Mouse (Mus musculus) ovary, postnatal 36 days (tissue): ENCODE results near the gene Trim41.
"Not testable (repeated sequence)": the region's sequence is repeated elsewhere in the genome, so short reads cannot be mapped to it uniquely, and the experiment has no call there.

ENCODE experiments used
- DNase-seq: peaks from one replicate; pipeline ENCODE4 v3.0.0; 2022; ENCODE audit warnings: low spot score, mixed read lengths

Gene Trim41

DNA sequence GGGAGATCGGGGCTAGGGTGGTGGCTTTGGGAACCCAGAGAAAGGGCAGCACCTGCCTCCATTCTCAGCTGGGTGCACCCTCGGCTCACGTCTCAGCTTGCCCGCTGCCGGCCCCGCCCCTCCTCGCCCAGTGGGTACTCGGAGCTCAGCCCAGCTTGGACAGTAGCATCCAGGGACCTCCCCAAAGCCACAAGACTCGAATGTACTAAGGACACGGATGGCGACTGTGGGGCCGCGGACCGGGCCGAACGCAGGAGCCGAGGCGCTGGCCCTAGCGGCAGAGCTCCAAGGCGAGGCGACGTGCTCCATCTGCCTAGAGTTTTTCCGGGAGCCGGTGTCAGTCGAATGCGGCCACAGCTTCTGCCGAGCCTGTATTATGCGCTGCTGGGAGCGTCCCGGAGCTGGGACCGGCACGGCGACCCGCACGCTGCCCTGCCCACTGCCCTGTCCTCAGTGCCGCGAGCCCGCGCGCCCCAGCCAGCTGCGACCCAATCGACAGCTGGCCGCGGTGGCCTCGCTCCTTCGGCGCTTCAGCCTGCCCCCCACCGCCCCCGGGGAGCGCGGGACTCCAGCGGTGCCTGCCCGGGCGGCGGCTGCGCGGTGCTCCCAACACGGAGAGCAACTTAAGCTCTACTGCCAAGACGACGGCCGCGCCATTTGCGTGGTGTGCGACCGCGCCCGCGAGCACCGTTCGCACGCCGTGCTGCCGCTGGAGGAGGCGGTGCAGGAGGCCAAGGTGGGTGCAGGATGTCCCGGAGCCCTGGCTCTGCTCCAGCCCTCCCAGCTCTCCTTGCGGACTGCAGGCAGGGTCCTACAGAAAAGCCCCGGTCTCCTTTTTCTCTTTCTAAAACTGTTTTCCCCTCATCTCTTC lies 20.4 kb upstream of the Trim41 start:
- DNase-seq = peak; percentile 68

DNA sequence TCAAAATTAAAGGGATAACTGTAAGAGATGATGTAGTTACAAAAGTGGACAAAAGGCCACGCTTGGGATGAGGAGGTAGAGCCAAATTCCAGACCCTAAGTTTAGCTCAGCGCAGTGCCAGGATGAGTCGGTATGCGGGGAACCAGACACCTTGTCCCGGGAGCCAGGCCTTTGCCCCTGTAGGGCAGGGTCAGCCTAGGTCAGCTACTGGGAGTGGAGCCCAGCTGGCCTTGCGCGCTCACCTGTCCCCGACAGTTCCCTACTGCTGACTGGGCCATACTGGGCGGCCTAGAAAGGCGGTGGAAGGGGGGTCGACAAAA lies 19.8 kb upstream of the Trim41 start:
- no peak for DNase-seq

DNA sequence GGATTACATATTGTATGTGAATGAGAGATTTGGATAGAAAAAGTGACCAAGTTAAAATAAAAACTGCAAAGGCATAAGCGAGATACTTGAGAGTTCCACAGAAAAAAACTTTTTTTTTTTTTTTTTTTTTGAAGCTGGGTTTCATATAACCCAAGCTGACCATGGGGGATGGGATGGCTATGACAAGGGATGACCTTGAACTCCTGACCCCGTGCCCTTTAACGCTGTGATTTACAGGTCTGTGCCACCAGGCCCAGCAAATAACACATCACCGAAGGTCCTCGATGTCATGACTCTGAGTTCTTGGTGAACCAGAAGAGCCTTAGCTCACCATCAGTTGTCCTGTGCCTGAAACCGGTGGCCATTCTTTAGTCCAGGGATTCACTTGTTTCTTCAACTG lies 18.8 kb upstream of the Trim41 start:
- no peak for DNase-seq

DNA sequence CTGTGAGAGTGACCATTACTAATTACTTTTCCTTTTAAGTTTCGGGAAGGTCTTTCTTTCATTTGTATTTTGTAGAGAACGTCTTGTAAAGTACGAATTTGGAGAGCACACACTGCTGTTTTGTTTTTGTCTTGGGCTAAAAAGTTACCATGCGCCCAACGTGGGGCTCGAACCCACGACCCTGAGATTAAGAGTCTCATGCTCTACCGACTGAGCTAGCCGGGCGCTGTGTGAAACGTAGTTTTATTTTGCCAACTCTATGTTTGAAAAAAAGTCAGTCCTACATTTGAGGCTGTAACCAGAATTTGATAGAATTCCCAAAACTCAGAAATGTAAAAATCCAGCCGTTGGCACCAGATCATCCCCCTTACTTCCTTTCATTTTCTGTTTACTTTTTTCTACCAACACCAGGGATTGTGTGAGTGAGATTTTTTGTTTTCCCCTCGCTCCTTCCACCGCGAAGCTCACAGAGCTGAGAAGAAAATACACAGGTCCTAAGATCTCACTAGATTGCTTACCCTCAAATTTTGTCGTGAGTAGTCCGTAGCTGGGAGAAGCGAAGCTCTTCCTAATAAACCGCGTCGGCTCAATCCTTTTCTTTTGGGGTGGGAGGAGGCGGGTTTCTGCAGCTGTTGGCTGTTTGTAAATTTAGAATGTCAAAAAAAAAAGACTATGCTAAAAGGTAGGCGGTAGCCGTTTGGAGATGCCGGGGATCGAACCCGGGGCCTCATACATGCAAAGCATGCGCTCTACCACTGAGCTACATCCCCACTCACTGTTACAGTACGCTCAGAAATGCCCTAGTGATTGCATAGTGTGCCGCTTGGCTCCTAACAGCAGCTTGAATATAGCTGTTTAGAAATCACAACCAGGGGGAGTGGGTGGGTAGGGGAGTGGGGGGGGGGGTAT lies 16.8 kb upstream of the Trim41 start:
- peak; percentile 88 for DNase-seq

DNA sequence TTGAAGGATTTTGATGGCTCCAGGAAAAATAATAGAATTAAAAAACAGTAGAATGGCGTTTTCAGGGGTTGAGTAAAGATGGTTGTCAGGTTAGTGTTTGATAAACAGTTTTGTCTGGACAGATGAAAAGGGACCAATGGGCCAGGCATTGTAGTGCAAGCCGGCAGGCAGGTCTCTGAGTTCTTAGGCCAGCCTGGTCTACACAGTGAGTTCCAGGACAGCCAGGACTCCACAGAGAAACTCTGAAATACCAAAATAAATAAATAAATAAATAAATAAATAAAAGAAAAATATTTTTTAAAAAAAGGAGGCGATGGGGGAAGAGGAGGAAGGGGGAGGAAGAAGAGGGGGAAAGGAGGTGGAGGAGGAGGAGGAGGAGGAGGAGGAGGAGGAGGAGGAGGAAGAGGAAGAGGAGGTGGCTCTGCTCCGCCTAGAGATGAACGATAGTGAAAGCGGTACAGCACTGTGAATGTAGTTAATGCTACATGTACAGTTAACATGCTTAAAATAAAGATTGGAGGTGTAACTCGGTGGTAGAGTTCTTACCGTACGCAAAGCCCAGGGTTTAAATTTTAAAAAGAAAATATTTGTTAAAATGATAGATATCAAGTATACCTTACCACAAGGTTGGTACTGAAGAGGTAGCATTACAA lies 16.1 kb upstream of the Trim41 start:
- no peak for DNase-seq

DNA sequence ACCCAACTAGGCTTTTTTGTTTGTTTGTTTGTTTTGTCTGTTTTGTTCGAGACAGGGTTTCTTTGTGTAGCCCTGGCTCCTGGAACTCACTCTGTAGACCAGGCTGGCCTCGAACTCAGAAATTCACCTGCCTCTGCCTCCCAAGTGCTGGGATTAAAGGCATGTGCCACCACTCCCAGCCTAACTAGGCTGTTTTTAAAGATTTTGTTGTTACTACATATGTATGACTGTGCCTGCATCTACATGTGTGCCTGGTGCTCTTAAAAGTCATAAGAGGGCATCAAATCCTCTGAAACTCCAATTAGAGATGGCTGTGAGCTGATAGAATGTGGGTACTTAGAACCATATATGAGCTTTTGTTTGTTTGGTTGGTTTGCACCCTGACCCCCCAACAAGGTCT lies 14.1 kb upstream of the Trim41 start:
- no peak for DNase-seq

DNA sequence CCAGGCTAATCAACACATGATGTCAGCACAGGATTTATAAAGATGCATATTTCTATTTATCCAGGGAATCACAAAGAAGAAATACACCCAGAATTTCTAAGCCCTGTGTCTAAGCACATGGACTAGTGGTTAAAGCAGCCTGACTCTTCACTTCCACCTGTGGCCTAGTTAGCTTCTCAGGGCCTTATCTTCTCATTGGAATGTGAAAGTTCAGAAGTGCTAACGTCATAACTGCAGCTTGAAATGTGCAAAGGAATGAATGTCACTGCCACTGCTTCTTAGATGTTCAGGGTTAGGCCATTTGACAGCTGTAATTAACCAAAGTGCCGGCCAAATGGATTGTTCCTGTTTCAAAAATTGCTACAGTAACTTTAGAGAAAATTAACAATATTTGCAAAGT lies 13.1 kb upstream of the Trim41 start:
- no peak for DNase-seq

DNA sequence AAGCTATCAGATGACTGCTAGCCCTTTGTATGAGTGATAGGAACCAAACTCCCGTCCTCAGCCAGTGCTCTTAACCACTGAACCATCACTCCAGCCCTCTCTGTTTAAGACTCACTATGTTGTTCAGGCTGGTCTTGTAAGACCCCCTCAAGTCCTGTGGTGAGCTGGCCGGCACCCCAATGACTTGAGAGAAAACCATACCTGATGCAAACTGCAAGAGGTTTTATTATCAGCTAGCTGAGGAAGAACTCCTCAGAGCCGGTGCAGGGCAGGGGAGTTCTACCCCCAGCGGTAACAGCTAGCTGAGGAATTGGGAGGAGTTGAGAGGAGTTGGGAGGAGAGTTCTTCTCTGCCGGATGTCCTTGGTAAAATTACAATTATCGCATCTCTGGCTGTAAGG lies 10.8 kb upstream of the Trim41 start:
- DNase-seq = no peak

DNA sequence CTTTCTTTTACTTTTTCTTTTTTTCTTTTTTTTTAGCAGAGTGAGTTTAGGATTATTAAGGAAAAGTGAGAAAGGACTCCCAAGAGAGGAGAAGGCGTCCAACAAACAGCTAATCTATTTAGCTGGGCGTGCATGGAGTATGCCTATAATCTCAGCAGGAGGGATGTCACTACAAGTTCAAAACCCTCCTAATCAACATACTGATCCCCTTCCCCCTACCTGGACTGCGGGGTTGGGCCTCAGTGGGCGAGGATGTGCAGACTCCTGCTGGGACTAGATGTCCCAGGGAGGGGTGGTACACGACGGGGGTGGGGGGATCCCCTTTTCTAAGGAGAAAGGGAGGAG lies 9.6 kb upstream of the Trim41 start:
- DNase-seq = no peak

DNA sequence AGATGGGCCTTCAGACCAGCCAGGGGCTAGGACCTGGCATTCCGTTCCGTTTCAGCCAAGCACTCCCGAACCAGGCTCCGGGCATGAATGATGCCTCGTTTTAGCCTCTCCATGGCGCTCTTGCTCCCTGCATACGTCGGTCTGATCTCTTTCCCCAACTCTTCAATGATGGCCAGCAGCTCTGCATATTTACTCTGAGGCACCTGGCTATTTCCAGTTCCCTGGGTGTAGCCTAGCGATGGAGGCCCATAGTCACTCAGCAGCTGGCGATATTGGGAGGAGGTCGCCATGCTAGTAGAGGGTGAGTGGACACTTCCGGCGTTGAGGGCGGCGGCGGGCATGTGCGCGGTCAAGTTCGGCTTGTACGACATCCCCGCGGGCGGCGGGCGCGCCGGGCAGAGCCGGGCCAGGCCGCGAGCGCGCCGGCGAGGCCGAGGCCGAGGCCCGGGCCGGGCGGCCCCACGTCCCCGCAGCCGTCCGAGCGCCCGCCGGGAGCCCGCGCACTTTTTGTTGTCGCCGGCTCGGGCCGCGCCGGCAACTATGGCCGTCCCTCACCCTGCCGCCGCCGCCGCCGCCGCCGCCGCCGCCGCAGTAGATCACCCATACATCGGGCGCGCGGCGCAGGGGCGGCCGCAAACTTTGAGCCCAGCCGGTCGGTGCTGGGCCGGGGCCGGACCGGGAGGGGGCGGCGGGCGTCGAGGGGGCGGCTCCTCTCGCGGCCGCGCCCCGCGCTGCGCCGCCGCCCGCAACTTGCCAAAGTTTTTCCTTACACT lies 9.0 kb upstream of the Trim41 start, which contains the start of the genes Trim7 and Gm12184:
TSS of gene Trim7 (plus strand) at position 162 of the 773 bp plus-strand sequence.
TSS of gene Gm12184 (minus strand) at position 677 of the 773 bp plus-strand sequence.
- DNase-seq = peak; percentile 29

DNA sequence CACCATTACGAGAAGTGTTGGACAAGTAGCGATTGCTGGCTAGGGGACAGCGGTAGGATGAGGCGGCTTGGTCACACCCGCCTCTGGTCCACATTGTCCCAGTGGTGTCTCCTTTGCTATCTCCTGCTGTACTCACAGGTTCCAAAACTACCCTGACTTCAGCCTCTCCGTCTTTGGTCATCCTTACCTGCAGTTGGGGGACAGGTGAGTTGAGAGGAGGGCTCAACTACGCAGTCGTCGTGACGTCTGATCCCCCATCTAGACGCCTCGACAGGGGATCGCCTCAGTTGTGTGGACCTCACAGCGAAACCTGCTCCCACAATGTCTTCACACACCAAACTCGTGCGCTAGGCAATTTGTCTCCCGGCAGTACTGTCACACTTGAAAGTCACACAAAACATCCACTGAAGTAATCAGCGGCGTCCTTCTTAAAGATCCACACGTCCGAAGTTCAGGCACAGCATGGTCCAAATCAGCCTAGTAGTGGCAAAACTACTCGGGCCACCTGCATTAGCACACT lies 7.2 kb upstream of the Trim41 start:
- DNase-seq = no peak

DNA sequence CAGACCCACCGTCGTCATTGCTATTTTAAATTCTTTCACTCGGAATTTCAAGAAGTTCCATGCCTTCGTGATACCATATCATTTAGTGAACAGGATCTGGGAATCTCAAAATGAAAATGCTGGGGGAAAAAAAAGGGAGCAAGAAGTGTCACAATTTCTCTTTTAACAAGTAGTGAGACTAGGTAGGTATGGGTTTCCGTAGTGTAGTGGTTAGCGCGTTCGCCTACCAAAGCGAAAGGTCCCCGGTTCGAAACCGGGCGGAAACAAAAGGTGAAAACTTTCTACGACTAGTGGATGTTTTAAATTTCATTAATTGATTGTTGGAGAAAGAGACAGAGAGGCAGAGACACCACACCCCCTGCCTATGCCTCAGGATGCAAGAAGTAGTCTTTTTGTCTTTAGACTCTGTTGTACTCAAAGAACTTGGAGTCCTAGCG lies 6.4 kb upstream of the Trim41 start:
- peak; percentile 46 for DNase-seq

DNA sequence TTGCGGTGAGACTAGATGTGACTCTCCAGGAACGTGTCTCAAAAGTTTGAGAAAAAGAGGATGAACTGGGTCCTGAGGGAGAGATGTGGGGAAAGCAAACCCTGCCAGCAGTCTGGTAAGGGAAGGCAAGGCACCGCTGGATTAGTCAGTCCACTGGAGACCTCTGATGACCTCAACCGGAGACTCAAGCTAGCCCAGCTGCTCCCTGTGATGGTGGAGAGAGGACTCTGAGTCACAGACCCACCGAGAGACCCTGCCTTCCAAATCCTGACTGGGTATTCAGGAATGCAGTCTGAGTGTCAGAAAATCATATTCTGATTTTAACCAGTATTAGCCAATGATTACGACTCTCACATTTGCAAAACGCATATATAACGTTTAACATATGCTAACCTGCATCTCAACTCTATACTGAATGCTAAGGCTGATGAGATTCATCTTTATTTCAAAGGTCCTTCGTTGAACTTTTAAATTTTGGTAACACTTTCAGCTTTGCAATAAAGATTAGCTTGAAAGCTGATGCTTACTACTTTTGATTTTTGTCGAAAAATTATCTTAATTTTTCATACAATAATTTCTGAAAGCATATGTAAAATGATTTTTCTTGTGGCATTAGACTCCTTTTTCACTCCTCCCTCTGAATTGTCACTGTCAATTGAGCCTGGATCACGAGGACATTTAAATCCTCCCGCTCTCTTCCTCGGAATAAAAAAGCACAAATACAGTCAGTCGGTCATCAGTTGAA lies 5.8 kb upstream of the Trim41 start:
- no peak for DNase-seq

DNA sequence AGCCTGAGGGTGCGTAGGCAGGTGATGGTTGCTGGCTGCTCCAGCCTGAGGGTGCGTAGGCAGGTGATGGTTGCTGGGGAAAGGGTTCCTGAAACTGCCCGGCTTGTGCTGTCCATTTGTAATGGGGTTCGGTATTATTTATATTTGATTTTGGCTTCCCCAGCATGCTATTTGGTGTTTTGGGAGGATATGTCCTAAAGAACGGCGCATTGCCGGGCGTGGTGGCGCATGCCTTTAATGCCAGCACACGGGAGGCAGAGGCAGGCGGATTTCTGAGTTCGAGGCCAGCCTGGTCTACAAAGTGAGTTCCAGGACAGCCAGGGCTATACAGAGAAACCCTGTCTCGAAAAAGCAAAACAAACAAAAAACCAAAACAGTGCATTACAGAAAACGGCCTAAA lies 4.1 kb upstream of the Trim41 start:
- DNase-seq = not testable (repeated sequence)

DNA sequence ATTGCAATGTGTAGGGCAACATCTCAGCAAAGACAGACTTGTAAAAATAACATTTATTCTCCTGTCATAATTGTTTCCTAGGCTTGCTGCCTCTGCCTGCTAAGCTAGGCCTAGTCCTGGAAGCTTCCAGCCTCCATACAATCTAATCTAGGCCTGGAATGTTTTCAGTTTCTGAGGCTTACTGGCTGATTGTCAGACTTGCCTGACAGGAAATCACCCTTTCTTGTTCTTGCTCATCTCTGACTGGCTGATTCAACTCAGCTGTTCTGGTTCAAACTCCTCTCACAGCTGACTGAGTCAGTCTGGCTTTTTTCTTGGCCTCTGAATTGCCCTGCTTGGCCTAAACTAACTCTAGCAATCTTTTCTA lies 3.1 kb upstream of the Trim41 start:
- no peak for DNase-seq

DNA sequence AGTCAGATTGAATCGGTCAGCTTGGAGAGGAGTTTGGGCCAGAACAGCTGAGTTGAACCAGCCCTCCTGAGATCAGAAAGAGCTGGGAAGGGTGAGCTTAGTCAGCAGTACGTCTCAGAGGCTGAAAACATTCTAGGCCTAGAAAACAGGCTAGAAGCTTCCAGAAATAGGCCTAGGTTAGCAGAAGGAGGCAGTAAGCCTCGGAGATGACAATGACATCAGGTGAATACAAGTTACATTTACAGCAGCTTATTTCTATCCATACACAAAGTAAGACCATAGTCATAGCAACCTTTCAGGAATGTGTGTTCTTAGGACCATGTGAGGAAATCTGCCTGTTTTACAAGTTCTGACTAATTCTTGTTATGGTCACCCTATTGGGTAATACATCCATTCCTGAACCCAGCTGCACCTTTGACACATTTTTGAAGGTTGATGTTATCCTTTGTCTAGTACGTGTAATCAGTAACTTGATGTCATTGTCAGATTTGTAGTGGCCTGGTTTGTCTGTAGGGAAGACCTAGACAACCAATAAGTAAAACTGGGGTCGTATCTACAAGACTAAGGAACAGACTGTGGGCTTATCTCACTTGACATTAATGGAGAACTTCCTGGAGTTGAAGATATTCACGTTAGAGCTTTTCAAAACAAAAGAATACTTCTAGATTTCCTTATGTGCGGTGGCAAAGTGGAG lies 2.6 kb upstream of the Trim41 start:
- no peak for DNase-seq

DNA sequence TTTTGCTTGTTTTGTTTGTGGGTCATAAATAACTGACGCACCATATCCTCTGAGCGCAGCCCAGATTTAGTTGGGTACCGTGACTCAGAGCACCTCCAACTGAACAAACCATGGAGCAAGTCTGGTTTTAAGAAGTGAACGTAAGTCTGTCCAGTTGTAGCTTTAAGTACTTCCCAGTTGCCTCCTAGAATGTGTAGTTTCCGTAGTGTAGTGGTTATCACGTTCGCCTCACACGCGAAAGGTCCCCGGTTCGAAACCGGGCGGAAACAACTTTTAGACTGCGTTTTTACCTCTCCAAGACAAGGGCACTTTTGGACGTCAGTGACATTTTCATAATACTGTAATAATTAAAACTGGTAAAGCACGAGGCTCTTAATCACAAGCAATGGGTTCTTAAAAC lies 1.2 kb upstream of the Trim41 start:
- peak; percentile 70 for DNase-seq

DNA sequence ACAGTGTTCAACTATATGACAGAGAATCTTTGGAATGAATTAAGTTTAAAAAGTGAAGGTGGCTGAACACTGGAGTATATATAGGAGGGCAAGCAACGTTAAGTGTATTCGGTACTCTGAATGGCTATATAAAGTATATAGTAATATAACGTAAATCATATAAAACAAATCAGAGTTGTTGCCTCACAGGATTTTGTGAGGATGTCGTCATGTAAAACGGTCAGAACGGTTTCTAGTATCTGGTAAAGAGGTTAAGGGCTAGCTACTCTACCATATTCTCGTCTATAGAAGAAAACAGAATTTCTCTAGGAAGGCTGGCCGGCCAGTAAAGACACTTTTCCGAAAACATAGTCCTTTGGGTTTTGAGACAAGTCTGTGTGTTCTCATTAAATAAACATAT lies 641 bp upstream of the Trim41 start:
- DNase-seq = no peak

DNA sequence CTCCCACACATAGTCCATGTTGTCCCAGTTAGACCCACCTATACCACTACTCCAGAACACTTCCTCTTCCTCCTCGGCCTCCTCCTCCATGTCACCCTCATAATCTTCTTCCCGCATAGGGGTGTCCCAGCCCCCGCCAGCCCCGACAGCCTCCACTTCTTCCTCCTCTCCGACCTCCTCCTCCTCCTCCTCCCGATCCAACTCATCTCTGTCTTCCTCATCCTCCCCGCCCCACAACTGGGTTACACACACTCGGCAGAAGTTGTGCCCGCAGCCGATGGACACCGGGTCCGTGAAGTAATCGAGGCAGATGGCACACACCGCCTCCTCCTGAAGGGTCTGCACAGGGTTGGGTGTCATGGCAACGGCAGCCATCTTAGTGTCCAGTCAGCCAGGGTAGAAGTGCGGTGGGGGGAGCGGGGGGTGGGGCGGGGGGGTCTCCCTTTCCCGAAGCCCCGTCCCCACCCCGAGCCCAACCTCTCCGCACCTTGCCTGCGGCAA lies 822 bp downstream of the Trim41 start:
- DNase-seq = peak; percentile 53

DNA sequence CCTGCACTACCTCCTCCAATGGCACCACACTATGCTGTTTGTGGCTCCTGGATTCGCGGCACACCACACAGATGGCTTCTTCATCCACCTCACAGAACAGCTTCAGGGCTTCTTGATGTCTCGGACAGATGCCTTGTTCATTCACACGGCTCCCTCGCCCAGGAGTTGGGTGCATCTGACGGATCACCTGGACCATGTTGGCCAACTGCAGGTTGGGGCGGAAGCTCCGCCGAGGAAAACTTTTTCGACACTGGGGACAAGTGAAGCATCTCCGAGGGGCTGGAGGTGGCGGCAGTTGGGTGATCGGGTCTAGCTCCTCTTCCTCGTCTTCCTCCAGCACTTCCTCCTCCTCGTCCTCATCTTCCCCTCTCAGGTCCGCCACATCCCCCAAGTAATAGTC lies 1.3 kb downstream of the Trim41 start:
- DNase-seq = no peak
